Mouse (Mus musculus) embryo, embryonic 11.5 days (tissue): Measurements from ENCODE around the gene Prex1.
"Not testable (repeated sequence)": the region's sequence is repeated elsewhere in the genome, so short reads cannot be mapped to it uniquely, and the experiment has no call there.

Source experiments
- DNase-seq: peaks from one replicate; pipeline ENCODE4 v3.0.0-alpha.2; 2012; ENCODE audit warnings: low read depth, low spot score

Gene Prex1

DNA sequence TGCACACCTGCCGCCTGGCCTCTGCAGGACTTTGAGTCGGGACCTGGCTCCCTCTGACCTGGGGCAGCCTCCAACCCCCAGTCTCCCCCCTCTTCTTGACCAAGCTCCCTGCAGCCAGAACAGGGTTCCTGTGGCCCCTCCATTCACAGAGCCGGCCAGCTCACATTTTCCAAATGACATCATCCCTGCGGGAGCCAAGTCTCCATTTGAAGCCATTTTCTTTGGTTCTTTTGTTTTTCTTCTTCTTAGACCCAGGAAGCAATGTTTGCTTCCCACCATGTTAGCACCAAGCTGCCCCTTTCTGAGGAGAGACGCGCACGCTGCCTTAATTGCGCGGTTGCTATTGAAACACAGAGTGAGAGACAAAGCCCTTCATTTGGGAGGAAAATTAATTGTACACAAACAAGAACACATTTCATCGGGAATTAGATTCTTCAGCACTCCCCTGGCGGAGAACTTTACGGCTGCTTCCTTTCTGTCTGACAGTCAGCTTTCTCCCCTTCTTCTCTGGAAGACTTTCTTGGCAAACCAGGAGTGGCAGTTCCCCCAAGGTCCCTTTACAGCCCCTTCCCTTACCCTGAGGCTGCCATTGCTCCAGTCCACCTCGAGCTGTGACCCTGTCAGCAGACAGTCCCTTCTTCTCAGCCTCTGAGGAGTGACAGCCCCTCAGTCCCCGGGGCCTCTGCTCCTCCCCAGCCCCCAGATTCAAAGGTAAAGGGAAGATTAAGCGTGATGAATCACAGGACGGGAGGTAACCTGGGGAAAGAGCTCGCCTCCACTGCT is 196.0 kb downstream of the Prex1 start:
- DNase-seq = not testable (repeated sequence)

DNA sequence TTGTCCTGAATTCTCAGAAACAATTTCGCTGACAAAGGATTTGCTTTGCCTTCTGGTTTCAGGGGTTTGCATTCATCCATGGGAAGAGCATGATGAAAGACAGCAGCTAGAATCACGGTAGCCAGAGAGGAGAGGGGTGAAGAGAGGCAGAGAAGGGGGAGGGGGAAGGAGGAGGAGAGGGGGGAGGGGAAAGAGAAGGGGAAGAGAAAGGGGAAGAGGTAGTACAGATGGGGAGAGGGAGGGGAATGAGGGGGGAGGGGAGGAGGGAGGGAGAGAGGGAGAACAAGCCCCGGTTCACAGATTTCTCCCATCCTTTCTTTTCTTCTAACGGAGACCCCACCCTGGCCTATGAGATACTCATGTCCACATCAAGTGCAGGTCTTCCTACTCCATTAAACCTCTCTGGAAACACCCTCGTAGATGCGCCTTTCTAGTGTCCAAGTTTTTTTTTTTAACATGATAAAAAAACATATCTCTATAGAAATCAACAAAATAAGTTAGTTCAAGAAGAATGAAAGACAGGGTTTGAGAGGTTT is 196.7 kb downstream of the Prex1 start:
- no peak for DNase-seq
